Mouse (Mus musculus) frontal cortex, postnatal 25 days (tissue): ENCODE data around the gene Galp.
"Not testable (repeated sequence)": the region's sequence is repeated elsewhere in the genome, so short reads cannot be mapped to it uniquely, and the experiment has no call there.

Source experiments
- DNase-seq, 2 experiments: peaks; one replicate each; pipeline ENCODE4 v3.0.0; 2022; ENCODE audit warnings: low spot score in 2 of 2

The Galp gene

GRCm38 (mm10) chr7:6254451-6254850 lies 57.6 kb downstream of the Galp start:
- no peak for DNase-seq

- DNase-seq: no peak
Observed at GRCm38 (mm10) chr7:6257386-6257785, 60.5 kb downstream of the Galp start.

- no peak for DNase-seq
Observed at GRCm38 (mm10) chr7:6258232-6259220, 61.6 kb downstream of the Galp start.

GRCm38 (mm10) chr7:6260004-6260403 lies 63.1 kb downstream of the Galp start:
- not testable (repeated sequence) for DNase-seq

DNA sequence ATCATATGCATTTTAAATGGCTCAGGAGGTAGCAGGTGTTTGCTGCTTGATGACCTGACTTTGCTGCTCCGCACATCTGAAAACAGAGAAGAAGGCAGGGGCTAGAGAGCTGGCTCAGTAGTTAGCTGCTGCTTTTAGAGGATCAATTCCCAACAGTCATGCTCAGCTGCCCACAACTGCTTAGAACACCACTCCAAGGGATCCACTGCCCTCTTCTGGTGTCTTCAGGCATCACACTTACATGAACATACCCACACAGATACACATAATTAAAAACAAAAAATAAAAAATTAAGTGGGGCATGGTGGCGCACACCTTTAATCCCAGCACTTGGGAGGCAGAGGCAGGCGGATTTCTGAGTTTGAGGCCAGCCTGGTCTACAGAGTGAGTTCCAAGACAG lies 65.2 kb downstream of the Galp start:
- DNase-seq: no peak

GRCm38 (mm10) chr7:6262984-6263383 lies 66.1 kb downstream of the Galp start:
- no peak for DNase-seq

DNA sequence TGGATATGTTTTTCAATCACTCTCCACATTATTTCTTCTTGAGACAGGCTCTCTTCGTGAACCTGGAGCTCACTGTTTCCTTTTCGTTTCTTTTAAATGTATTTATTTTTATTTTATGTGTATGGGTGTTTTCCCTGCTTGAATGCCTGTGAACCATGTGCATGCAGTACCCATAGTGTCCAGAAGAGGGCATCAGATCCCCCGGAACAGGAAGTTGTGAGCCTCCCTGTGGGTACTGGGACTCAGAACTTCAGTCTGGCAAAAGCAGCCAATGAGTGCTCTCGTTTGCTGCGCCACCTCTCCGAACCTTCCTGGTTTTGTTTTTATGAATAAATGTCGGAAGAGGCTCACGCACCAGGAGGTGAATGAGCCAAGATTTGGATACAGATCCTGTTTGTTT lies 68.8 kb downstream of the Galp start:
- no peak for DNase-seq
